Mouse (Mus musculus) kidney, postnatal 25 days (tissue): ENCODE measurements at regions not wholly inside any gene's neighbourhood (a gene's known extent, or its start where the extent isn't known, plus 50 kb on each side); places are given as distances from the start of the nearest gene placed in this dataset.

ENCODE experiments used
- DNase-seq, 2 experiments: peaks; one replicate each; pipeline ENCODE4 v3.0.0; 2021; ENCODE audit warnings: mixed read lengths in 2 of 2

GRCm38 (mm10) chr8:36364567-36365231 is 599.1 kb downstream of the Gm19410 start:
- DNase-seq: no peak

- DNase-seq: peak in 1 of 2 experiments; percentile 29
These were observed 600.4 kb downstream of the Gm19410 start for GRCm38 (mm10) chr8:36365945-36366344.

DNA sequence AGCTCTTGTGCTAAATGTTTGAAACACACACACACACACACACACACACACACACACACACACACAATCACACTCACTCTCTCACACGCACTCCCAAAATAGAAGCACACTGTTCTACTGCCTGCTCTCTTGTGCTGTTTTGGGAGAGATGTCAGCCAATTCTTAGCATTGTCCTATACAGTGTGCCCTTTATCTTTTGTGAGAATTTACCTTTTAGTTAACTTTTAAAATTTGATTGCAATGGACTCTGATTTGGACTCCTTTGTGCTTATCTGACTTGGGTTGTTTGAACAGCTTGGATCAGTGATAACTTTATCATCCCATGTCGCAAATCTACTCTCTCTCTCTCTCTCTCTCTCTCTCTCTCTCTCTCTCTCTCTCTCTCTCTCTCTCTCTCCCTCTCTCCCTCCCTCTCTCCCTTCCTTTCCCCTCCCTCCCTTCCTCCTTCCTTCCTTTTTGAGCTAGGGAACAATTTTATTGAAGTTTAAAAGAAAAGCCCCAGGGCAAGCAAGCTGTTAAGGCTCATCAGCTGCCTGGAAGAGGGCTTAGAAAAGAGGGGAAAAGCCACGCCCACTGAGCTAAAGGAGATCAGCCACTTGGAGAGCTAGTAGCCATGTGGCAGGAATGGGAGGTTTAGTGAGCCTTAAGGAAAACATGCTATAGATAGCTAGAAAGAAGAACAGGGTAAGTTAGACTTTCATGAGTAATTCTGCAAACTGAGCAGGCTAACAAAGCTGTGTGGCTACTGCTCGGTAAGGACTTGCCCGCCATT is 611.2 kb downstream of the Gm19410 start:
- DNase-seq: no peak

DNA sequence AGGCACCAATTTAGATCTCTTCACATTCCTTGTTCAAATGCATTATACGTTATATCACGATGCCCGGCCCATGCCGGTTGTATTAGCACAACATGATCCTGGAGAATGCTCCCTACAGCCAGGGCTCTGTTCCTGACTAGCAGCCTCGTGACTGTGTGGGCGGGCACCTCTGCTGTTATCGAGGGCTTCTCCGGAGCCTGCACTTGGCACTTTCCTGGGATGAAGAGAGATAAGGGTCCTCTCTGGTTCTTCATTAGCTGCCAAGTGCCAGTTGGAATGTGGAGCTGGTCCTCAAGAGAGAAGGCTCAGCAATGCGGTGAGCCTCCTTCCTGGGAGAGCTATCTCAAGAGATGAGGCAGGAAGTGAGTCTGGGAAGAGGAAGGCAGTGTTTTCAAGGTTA is 598.9 kb upstream of the AI429214 start:
- no peak for DNase-seq

- no peak for DNase-seq
These were observed 596.9 kb upstream of the AI429214 start for GRCm38 (mm10) chr8:36396493-36396892.

GRCm38 (mm10) chr8:36406706-36407105 is 586.7 kb upstream of the AI429214 start:
- no peak for DNase-seq
